Mouse (Mus musculus): ENCODE results near the gene Pakap.

Pakap gene

GRCm38 (mm10) chr4:57567666-57568206, at the start of gene Pakap:
TSS of gene Pakap (plus strand) at chr4:57568179.
- DNase-seq (ENCODE audit: inconsistent ontology term): peak; percentile 77

- no peak for DNase-seq (ENCODE audit: inconsistent ontology term)
Measured at GRCm38 (mm10) chr4:57523456-57523855, 44.5 kb upstream of the Pakap start.

GRCm38 (mm10) chr4:57524461-57524860, 43.5 kb upstream of the Pakap start:
- DNase-seq (ENCODE audit: inconsistent ontology term): no peak

- DNase-seq (ENCODE audit: inconsistent ontology term): peak; percentile 20
Measured at GRCm38 (mm10) chr4:57525221-57526011, 42.6 kb upstream of the Pakap start.

- no peak for DNase-seq (ENCODE audit: inconsistent ontology term)
Measured at GRCm38 (mm10) chr4:57528296-57528695, 39.7 kb upstream of the Pakap start.

- no peak for DNase-seq (ENCODE audit: inconsistent ontology term)
Measured at GRCm38 (mm10) chr4:57533686-57534085, 34.3 kb upstream of the Pakap start.

GRCm38 (mm10) chr4:57534232-57534631, 33.7 kb upstream of the Pakap start:
- no peak for DNase-seq (ENCODE audit: inconsistent ontology term)

GRCm38 (mm10) chr4:57535087-57535486, 32.9 kb upstream of the Pakap start:
- no peak for DNase-seq (ENCODE audit: inconsistent ontology term)

GRCm38 (mm10) chr4:57538029-57538688, 29.8 kb upstream of the Pakap start:
- peak; percentile 40 for DNase-seq (ENCODE audit: inconsistent ontology term)

- peak; percentile 93 for DNase-seq (ENCODE audit: inconsistent ontology term)
Measured at GRCm38 (mm10) chr4:57543692-57544256, 24.2 kb upstream of the Pakap start.

GRCm38 (mm10) chr4:57547785-57548184, 20.2 kb upstream of the Pakap start:
- no peak for DNase-seq (ENCODE audit: inconsistent ontology term)

GRCm38 (mm10) chr4:57550216-57550615, 17.8 kb upstream of the Pakap start:
- no peak for DNase-seq (ENCODE audit: inconsistent ontology term)

- DNase-seq (ENCODE audit: inconsistent ontology term): no peak
Measured at GRCm38 (mm10) chr4:57557102-57557501, 10.9 kb upstream of the Pakap start.

- no peak for DNase-seq (ENCODE audit: inconsistent ontology term)
Measured at GRCm38 (mm10) chr4:57559438-57559837, 8.5 kb upstream of the Pakap start.

- DNase-seq (ENCODE audit: inconsistent ontology term): peak; percentile 85
Measured at GRCm38 (mm10) chr4:57560010-57560409, 8.0 kb upstream of the Pakap start.

- DNase-seq (ENCODE audit: inconsistent ontology term): peak; percentile 57
Measured at GRCm38 (mm10) chr4:57561055-57561454, 6.9 kb upstream of the Pakap start.

- no peak for DNase-seq (ENCODE audit: inconsistent ontology term)
Measured at GRCm38 (mm10) chr4:57565283-57565682, 2.7 kb upstream of the Pakap start.

GRCm38 (mm10) chr4:57565811-57566210, 2.2 kb upstream of the Pakap start:
- no peak for DNase-seq (ENCODE audit: inconsistent ontology term)

- no peak for DNase-seq (ENCODE audit: inconsistent ontology term)
Measured at GRCm38 (mm10) chr4:57568268-57569068, 489 bp downstream of the Pakap start.

GRCm38 (mm10) chr4:57569069-57569355, 1.0 kb downstream of the Pakap start:
- no peak for DNase-seq (ENCODE audit: inconsistent ontology term)

- DNase-seq (ENCODE audit: inconsistent ontology term): no peak
Measured at GRCm38 (mm10) chr4:57569711-57570110, 1.7 kb downstream of the Pakap start.

GRCm38 (mm10) chr4:57570229-57570628, 2.2 kb downstream of the Pakap start:
- no peak for DNase-seq (ENCODE audit: inconsistent ontology term)
